Mouse (Mus musculus) bone marrow macrophage, adult 2 months (primary cell): ENCODE data around the gene Slc38a8.

Source experiments
- CTCF ChIP-seq: IDR thresholded peaks from 2 replicates; pipeline ENCODE4 v1.5.1; 2012; ENCODE audit warnings: low read depth, mild to moderate bottlenecking, low read length, moderate library complexity
- POLR2A ChIP-seq: IDR thresholded peaks from 2 replicates; pipeline ENCODE4 v1.6.1; 2012; ENCODE audit warnings: mild to moderate bottlenecking, low read depth, low read length, borderline replicate concordance

DNA sequence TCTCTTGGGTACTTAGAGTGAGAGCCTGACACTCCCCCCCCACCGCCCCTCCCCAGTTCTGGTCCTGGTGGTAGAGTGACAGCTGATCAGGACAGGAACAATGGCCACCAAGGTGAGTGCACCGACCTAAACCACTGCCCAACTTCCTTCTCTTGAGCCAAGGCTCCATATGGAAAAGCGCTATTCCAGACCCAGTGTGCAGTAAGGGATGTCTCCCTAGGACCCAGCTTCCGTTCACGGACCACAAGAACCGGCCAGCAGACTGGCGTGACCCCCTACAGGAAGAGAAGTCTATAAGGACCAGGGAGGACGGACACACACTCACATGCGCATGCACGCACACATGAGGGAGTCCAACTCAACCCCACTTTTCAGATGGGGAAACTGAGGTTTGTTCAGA lies 65.2 kb downstream of the Slc38a8 start:
- TF ChIP-seq POLR2A (no peak), CTCF (no peak)
